Mouse (Mus musculus) ES-E14 (cell line): ENCODE results near the gene Nudc.

Experiments
- CHD2 ChIP-seq: IDR thresholded peaks from 2 replicates; pipeline ENCODE4 v1.6.1; 2014; ENCODE audit warnings: mild to moderate bottlenecking, low read depth, low read length, inconsistent platforms
- HCFC1 ChIP-seq: IDR thresholded peaks from 2 replicates; pipeline ENCODE4 v1.6.1; 2012; ENCODE audit warnings: low read length, inconsistent platforms, borderline replicate concordance; ENCODE audit not compliant: insufficient read depth
- MAFK ChIP-seq: IDR thresholded peaks from 2 replicates; pipeline ENCODE4 v1.6.1; 2014; ENCODE audit warnings: mild to moderate bottlenecking, low read depth, low read length, inconsistent platforms; ENCODE audit not compliant: insufficient read depth
- ZC3H11A ChIP-seq: IDR thresholded peaks from 2 replicates; pipeline ENCODE4 v1.6.1; 2012; ENCODE audit warnings: low read depth, mild to moderate bottlenecking, inconsistent platforms, low read length, borderline replicate concordance
- ZNF384 ChIP-seq: IDR thresholded peaks from 2 replicates; pipeline ENCODE4 v1.6.1; 2012; ENCODE audit warnings: low read depth, low read length, inconsistent platforms

- TF ChIP-seq MAFK (no peak), CHD2 (no peak), ZC3H11A (no peak), HCFC1 (no peak), ZNF384 (no peak)
These were observed 37.9 kb upstream of the Nudc start for GRCm38 (mm10) chr4:133583690-133584058.
